Mouse (Mus musculus): ENCODE results near the gene Il13.

Gene Il13

DNA sequence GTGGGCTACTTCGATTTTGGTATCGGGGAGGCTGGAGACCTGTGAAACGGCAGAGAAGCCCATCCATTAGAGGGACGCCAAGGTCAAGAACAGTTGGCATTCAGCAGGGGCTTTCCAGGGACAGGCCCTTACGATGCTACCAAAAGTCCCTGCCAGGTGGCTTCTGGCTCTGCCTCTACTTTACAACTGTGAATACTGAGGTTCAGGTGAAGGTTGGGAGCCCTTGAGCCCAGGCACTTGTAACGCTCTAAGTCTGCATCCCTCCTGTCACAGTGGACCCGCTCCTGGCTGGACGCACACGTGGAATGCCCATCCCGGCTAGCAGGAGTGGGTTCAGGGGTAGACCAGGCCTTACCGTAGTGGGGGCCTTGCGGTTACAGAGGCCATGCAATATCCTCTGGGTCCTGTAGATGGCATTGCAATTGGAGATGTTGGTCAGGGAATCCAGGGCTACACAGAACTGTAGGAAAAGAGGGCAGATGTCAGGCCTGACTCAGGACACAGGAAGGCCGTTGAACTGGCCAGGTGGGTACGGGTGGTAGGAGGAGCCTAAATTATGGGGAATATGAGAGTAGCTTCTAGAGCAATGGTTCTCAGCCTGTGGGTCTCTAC, 2.3 kb downstream of the Il13 start:
- DNase-seq (ENCODE audit: low spot score in 2 of 2) = no peak

DNA sequence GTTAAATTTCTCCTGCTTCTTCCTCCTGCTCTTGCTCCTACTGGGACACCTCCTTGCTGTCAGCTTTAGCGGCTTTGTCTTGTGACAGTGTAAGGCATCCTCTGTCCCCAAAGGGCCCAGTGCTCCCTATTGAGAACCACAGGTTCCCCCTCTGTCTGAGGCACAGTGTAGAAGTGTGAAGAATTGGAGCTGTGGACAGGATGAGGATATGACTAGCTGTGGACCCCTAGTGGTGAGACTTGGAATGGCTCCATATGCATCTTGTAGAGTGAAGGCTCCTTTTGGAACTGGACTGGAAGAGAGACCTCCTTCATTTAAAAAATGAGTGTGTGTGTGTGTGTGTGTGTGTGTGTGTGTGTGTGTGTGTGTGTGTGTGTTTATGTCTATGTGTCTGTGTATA, 6.6 kb downstream of the Il13 start:
- DNase-seq (ENCODE audit: low spot score in 2 of 2) = peak; percentile 34 to 79

DNA sequence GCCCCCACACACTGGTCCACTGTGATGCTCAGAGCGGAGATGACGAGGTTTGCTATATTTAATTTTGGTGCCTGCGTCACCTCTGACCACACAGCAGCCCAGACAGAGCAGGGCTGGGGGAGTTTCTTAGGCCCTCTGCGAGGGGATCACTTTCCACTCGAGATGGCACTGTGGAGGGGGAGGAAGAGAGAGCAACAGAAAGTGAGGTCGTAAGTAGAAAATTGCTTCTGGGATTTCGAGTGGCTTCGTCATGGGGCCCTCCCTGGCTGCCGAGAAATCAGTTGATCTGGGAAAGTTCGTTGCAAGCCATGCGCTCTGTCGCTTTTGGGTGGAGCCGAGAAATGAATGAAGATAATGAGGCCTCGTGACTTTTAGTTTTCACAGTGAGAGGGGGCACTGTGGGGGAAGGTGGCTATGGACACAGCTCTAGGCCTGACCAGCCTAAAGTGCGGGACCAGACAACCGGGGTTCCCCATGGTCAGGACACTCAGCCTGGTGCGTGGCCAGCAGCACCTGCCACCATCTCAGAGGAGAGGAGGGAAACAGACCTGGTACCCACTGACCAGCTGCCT, 7.6 kb downstream of the Il13 start:
- no peak for DNase-seq (ENCODE audit: low spot score in 2 of 2)

DNA sequence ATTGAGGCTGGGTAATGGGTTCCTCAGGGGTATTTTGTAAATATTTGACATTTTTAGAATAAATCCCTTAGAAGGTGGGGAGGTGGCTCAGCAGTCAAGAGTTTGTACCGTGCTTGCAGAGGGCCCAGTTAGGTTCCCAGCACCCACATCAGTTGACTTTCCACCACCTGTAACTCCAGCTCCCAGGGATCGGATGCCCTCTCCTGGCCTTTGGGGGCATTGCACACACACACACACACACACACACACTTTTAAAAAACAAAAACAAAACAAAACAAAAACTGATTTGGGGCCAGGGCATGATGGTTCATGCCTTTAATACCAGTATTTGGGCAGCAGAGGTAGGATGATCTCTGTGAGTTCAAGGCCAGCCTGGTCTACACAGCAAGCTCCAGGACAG, 10.4 kb downstream of the Il13 start:
- no peak for DNase-seq (ENCODE audit: low spot score in 2 of 2)

DNA sequence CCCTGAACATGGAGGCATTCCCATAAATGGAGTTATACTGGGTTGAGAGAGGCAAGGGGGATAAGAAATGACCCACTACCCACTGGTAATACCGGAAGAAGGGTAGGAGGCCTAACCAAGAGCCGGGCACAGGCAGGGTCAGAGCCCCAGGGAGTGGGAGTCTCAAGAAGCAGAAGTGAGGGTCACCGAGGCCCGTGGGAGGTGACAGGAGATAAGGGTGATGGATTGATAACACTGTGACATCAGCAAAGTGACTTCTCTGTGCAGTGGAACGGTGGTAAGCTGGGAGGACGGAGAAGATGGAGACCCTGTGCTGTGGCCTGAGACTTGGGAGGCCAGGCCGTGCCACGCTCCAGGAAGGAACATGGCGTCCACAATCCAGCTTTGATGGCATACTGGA, 10.9 kb downstream of the Il13 start:
- DNase-seq (ENCODE audit: low spot score in 2 of 2) = no peak

DNA sequence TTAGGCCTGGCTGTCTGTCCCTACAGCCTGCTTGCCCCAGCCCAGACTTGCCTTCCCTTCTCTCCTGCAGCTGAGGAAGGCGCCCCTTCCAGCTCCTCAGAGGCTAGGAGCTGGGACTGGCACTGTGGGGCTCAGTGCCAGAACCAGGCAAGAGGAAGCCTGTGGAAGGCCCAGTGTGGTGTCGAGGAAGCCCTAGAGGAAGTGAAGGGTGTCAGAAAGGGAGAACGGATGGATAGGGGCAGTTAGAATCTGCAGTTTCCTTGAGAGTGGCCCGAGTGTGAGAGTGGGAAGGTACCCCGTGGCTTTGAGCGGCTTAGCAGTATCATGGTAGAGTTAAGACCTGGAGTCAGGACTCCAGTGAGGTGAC, 12.1 kb downstream of the Il13 start:
- DNase-seq (ENCODE audit: low spot score in 2 of 2) = no peak

DNA sequence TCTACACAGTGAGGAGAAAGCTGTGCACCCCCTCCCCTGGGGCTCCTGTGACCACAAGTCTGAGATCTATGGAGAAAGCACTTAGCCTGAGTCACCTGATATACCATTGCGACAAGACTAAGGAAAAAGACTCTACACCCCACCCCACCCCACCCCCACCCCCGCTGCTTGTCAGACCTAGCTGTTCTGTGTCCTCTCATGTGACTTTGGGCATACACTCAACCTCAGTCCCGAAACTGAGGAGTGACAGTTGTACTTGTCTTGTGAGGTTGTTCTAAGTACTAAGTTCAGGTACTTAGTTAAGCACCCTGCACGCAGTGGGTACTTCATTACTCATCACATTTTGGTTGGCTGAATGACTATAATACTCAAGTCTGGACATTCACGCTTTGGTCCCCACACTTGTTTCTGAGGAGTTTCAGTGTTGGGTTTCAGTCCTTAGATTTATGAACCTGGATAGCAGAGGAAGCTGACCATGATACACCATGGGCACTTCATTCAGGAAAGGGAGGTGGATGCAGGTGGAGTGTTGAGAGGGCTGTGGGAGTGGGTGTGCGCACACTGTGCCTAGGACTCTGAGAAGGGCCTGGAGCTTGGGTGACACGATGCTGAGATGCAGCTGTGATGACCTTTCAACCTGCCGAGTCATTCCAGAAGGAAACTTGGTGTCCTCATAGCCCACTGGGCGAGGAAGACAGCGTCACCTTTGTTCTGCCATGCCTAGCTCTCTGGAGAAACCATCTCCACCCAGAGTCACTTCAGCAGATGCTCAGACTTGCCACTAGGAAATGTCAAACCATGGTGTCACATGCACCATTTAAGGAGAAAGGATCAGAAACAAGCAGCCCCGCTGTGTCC, 12.7 kb downstream of the Il13 start:
- DNase-seq (ENCODE audit: low spot score in 2 of 2) = no peak

DNA sequence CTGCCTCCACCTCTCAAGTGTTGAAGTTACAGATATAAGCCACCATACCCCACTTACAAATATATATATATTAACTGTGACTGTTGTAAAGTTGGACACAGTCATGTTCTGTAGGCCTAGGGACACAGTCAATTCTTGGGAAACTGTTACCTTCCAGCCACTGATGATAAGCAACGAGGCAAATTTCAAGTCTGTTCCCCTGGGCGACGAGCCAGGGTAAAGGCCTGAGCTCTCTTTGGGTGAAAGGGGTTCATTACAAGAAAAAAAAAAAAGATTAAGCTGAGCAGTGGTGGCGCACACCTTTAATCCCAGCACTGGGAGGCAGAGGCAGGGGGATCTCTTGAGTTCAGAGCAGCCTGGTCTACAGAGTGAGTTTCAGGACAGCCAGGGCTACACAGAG, 14.4 kb downstream of the Il13 start:
- DNase-seq (ENCODE audit: low spot score in 2 of 2) = no peak

DNA sequence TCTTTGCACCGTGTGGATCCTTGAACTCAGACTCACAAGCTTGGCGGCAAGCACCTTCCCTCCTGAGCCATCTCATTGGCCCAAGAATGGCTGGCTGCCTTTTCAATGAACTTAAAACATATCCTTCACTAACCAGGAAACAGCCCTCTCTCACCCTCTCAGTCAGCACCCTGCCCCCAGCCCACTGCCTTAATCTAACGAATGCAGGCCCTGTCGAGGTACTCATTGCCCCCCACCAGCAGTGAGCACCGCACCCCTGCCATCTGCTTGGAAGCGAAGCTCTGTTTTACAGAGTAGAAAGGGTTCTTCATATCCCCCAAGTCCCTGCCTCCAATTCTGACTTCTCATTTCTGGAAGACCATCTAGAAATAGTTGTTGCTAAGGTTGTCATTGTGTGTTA, 15.1 kb downstream of the Il13 start:
- no peak for DNase-seq (ENCODE audit: low spot score in 2 of 2)

DNA sequence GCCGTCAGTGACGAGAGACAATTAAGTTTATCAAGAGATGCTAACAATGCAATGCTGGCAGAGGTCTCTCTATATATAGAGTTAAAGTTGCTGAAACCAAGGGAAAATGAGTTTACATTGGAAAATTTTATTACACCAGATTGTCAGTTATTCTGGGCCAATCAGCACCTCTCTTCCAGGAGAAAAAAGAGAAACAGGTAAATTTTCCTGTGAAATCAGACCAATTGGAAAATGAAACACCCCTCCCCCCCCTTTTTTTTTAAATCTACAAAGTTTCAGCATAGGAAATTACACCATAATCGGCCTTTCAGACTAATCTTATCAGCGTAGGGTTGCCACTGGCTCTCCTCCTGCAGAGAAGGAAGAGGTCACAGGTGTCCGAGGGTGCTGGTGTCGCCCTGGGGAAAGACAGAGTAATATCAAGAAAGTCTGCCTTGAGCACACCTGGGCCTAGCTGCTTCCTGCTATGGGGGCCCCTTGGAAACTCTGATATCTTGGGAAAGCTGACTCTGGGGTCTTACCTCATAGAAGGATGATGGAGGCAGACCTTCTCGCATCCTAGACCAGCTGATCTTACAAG, 15.8 kb downstream of the Il13 start, which contains the start of gene Il4:
Gene Il4 (minus strand): TSS at position 51 of the 580 bp plus-strand sequence.
- DNase-seq (ENCODE audit: low spot score in 2 of 2) = no peak

DNA sequence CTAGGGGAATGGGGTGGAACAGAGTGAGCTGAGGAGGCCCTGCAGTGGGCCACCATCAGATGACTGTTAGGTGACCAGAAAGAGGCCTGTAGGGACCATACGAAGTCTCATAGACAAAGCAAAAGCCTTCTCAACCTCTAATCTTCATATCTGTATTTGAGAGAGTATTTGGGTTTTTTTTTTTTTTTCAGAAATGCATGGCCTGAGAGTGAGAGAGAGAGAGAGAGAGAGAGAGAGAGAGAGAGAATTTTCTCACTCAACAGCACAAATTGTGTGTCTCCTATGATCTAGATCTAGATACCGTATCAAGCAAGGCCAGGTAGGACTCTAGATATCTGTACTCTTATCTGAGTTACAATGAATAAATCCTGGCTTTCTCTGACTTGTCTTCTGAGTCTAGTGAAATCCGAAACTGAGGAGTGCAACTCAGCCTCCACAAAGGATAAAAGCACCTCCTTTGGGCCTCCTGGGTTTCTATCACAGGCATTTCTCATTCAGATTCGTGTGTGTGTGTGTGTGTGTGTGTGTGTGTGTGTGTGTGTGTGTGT, 16.9 kb downstream of the Il13 start:
- no peak for DNase-seq (ENCODE audit: low spot score in 2 of 2)

DNA sequence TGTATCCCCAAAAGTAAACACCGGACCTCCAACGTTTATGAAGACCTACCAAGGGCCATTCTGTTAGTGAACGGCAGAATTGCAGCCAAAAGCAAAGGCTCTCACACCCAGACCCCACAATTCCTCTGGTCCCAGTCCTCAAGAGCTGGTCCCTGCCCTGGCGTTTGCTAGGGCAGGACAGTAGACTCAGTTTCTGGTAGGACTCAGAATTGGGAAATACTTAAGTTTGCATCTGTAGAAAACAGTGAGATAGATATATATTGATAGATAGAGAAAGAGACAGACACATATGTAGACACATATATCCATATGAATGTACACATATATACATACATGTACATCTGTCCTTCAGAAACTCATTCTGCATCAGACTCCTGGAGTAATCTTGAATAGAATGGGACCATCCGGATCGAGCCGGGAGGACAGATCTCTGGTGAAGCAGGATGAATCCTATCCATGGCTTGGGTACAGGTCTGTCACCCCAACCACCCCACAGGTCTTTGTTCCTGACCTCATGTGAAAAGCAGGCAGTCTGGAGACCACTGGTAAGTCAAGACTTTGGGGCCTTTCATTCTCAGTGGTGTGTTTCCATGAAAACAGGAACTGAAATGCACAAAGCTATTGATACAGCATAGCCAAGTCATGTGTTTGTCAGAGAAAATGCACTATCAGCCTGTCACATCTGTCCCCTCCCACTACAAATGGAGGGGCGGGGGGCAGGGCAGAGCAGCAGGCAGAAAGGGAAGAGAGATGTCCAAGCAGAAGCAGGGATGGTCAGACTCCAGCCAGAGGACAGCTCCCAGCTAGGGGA, 17.5 kb downstream of the Il13 start:
- DNase-seq (ENCODE audit: low spot score in 2 of 2) = no peak

DNA sequence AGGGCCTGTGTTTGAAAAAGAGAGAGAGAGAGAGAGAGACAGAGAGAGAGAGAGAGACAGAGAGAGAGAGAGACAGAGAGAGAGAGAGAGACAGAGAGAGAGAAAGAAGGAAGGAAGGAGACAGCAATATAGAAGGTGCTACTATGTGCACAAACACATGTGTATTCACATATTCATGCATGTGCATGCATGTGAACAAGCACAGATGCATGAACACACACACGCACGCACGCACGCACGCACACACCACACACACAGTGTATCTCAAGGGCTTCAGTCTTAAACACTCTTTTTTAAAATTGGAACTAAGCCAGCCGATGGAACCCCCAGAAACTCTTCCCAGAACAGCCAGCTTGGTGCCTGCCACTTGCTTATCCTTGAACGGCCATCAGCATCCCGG, 18.9 kb downstream of the Il13 start:
- DNase-seq (ENCODE audit: low spot score in 2 of 2) = no peak

DNA sequence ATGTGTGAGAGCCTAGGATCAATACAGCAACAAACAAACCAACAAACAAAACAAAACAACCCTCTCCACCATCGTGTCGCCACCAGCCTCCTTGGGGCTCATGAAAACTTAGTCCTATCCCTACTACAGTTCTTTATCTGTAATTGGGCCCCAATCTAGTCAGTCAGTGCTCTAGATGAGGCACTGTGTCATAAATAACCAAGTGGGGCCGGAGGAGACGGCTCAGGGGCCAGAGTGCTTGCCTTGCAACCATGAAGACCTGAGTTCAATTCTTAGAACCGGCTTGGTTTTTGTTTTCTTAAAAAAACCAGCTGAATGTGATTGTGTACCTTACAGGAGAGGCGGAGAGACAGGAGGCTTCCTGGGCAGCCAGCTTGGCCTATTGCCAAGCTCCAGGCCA, 19.3 kb downstream of the Il13 start:
- DNase-seq (ENCODE audit: low spot score in 2 of 2) = no peak

DNA sequence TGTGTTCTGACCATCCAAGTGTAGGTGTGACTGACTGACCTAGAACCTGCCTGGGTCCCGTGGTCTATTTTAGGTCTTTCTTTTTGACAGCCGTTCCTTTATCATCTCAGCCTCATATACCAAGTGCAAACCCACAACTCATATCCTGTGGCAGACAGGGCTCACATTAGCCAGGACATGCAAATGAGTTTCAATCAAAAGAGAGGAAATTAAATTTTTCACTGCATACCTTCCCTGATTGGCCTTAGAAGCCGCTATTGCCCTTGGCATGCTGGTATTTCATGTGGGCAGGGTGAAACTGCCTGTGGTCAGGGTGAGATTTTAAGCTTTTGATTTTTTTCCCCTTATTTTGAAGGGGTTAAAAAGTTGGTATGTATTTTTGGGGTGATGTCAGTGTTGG, 24.8 kb downstream of the Il13 start:
- no peak for DNase-seq (ENCODE audit: low spot score in 2 of 2)

DNA sequence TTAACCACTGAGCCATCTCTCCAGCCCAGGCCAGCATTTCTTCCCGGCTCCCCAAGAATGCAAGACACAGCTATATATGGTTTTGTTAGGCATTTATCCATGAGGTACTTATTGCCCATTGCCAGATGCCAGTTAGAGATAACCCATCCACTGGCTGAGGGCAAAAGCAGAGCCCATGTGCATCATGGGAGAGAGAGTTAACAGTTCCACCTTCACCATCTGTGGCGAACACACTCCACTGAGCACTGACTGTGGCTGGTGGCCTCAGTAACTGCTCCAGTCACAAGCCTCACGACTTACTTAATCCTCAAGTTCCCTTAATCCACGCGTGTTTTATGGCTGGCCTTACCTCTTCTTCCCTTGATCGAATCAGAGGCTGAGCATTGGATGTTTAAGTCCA, 25.3 kb downstream of the Il13 start:
- no peak for DNase-seq (ENCODE audit: low spot score in 2 of 2)

DNA sequence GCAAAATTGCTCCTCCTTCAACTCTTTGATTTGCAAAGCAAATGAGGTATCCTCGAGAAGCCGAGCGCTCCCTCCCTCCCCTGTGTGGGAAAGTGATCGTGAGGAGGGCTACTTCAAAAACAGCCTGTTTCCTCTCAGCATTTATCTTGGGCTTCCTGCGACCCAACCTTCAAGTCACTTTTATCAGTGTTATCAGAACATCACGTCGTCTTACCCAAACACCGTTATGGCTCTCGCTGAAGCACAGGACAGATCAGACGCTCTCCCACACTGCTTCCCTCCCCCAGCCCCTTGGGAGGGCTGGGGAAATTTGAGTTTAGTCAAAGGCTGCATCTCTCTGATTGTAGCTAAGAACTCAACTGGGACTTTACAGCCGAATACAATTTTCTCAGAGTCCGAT, 28.9 kb downstream of the Il13 start:
- no peak for DNase-seq (ENCODE audit: low spot score in 2 of 2)

DNA sequence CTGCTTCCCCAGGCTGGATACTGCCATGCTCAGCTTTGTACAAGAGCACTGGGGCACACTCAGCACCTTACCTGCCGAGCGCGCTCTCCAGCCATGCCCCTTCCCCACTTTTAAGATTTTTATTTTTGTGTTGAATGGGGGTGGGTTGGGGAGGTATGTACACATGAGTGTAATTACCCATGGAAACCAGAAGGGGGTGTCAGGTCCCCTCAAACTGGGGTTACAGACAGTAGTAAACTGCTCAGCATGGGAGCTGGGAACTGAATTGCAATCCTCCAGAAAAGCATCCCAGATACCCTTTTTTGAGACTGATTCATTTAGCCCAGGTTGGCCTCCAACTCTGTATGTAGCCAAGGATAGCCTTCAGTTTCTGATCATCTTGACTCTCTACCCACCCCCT, 29.5 kb downstream of the Il13 start:
- no peak for DNase-seq (ENCODE audit: low spot score in 2 of 2)

DNA sequence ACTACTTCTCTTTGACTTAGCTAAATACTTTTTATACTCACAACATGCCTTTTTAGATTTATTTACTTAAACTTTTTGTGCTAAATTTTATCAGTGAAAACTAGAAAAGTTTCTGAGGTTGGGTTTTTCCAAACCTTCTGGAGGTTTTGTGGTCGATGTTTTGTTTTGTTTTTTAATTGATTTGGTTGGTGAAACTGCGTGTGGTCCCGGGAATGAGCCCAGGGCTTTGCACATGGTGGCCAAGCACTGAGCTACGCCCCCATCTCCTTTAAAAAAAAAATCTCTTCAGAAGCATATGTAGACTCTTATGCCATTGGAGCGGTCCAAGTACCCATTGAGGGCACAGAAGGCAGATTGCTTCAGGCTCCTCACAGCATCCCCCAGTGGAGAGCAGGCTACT, 43.4 kb downstream of the Il13 start:
- DNase-seq (ENCODE audit: low spot score in 2 of 2) = no peak

DNA sequence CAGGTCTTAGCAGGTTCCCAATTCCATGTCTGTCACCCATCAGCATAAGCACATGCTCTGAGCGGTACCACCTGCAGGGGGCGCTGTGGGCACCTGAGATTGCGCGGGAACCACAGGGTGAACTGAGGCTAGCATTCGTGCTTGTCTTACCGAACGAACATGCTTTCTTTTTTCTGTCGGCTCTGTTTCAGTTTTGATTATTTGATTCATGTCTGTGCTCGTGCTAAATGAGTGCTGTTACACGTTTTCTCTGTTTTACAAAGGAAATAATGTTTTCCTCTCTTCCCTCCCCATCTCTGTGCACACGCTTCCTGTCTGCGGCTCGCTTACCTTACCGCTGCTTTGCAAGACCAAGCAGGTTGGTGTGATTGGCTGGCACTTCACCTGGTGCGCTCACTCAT, 44.1 kb downstream of the Il13 start:
- peak; percentile 47 to 78 for DNase-seq (ENCODE audit: low spot score in 2 of 2)

DNA sequence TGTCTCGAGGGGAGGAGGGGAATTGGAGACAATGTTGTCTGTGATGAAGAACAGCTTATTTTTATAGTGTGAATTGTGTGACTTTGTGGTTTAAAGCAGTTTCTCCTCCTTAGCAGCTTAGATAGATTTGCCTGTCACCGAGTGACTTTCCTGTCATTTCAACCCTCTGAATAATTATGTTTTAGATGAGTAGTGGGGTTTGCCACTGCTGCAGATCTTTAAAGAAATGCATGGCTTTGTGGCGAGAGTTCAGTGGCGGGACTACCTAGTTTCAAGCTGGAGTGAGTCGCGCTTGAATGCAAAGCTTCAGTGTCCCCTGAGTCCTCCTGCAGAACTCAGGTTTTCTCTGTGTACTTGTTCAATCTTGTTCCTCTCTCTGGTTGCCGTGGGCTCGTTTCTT, 46.2 kb downstream of the Il13 start:
- no peak for DNase-seq (ENCODE audit: low spot score in 2 of 2)

DNA sequence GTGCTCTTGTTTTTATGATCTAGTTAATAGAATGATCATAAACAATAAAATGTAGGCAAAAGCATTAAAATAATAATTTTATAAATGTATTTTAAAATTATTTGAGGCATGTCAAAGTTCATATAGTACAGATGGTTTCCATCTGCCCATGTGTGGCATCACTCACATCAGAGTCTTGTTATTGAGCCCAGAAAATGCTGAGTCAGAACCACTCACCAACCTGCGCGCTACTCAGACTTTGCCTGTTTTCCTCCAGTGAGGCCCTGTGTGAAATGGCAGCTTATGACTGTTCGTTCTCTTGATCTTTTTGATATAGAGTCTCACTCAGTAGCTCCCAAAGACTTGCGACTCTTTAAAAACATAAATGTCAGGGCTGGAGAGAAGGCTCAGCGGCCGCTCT, 49.0 kb downstream of the Il13 start:
- no peak for DNase-seq (ENCODE audit: low spot score in 2 of 2)
